Comparison of ENCODE assay signal across 8 mouse cellular contexts in the genomic region with DNA sequence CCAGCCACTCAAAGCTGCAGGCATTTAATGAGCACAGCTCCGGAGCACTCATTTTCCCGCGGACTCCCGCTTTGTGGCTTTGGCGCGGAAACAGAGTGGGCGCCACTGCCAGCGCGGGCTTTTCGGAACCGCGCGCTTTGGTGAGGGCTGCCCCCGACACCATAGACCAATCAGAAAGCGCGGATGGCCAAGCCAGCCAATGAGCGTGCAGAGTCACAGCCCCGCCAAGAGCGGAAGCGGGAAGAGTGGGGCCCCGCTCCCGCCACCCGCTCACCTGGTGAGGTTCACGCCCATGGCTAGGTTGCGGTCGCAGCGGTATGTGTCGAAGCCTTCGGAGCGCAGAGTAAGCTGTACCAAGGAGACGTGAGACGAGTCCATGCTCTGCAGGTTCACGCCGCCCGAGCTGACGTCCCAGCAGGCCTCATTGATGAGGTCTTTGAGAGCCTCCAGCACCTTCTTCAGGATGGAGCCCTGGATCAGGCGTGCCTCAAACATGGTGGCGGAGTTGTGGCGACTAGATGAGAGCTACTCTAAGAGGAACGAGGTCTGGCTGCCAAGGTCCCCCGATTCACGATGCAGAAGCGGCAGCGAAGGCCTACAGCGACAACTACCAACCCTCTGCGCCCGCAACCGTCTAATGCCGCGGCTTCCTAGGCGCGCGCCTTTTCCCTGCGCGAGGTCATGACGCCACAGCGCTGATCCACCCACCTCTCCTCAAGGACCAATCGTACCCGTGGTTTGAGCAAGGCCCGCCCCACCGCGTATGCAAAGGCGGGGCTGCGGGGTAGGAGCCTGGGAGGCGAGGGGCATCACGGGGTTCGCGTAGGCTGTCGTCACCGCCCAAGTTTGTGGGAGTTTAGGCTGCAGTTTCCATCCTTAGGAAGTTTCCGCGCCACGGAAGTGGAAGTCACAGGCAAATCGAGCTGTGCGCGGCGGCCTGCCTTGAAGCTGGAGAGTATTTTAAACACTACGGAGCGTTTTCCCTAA. TPM values are rescaled to one million over a fixed set of nuclear protein-coding genes. Genes with fewer than 3 reads are reported as not detected.
DNase-seq lines count a peak whose midpoint lies in the region; ATAC-seq lines count a peak whose summit lies in the region.

A gene (minus strand): TSS at position 773 of the 987 bp plus-strand sequence.

- no peaks in the 10 kb centered on the region for H3K27me3 ChIP-seq in hindbrain, embryonic 15.5 days

- H3K9me3 ChIP-seq in hindbrain, embryonic 15.5 days: no peaks in the 10 kb centered on the region

- H3K4me3 ChIP-seq in hindbrain, embryonic 15.5 days: peak within 1 kb of the TSS; percentile 55

- peak within 1 kb of the TSS; percentile 71 for H3K27ac ChIP-seq in hindbrain, embryonic 15.5 days (replicated peaks)

- H3K36me3 ChIP-seq in hindbrain, embryonic 15.5 days: peaks cover 10% of the 10 kb centered on the region; the same call in 1 of the 2 replicates

- H3K4me1 ChIP-seq in hindbrain, embryonic 15.5 days (replicated peaks): peaks cover 21% of the 10 kb centered on the region

- H3K9ac ChIP-seq in hindbrain, embryonic 15.5 days: peak within 1 kb of the TSS; percentile 36

- ATAC-seq in hindbrain, embryonic 15.5 days (ENCODE audit: low FRiP score, low read depth): peak; percentile 99

- WGBS in hindbrain, embryonic 15.5 days: under 1% methylated on average over 79 of the region's 79 CpGs

- H3K4me2 ChIP-seq in hindbrain, embryonic 15.5 days: peak within 1 kb of the TSS; percentile 83

- peak; percentile 98 for DNase-seq in T-cell, adult 2 months (ENCODE audit: low spot score)
- DNase-seq in cerebellum, postnatal 36 days: peak; percentile 91 to 94
- peak; percentile 93 to 97 for DNase-seq in frontal cortex, postnatal 36 days (ENCODE audit: low spot score in 2 of 2)
- DNase-seq in left cerebral cortex, adult 11 months (ENCODE audit: low spot score): peak; percentile 95
- peak; percentile 98 to 99 for DNase-seq in lung, postnatal 4 days
- peak; percentile 91 for DNase-seq in retina, postnatal 7 days (ENCODE audit: low read depth, low spot score)
- peak; percentile 85 for DNase-seq in urinary bladder, adult 2 months (ENCODE audit: low spot score)

RNA-seq across cellular contexts. Expression of the gene that starts here (rescaled TPM):
- 113 and 122 TPM in 2 replicates for polyA plus RNA-seq in hindbrain, embryonic 15.5 days (2015; fragmentation: Nextera tagmentation; extraction: Ambion mirVana)
- 73.2 and 96.5 TPM in 2 replicates for polyA plus RNA-seq in urinary bladder, adult 2 months (2012; rRNA removed)

Comparison
In these comparisons a context has a peak if more than half of its experiments do, and no peak if none do; other contexts are left out.
1. Peak in every context shown above with its lines: DNase-seq, ATAC-seq, H3K4me3 ChIP-seq and H3K27ac ChIP-seq.